Mouse (Mus musculus) embryonic facial prominence, embryonic 13.5 days (tissue): ENCODE measurements around the gene 2010106E10Rik. TPM values are rescaled to one million over a fixed set of nuclear protein-coding genes. Genes with fewer than 3 reads are reported as not detected.

Experiments used
- ATAC-seq: fragments of 200-750 bp; cut with Nextera tagmentation; 2 replicates; pipeline ENCODE4 v1.8.0; 2017; ENCODE audit warnings: low read depth; ENCODE audit not compliant: insufficient number of reproducible peaks, insufficient read depth, low FRiP score, low TSS enrichment
- H3K27ac ChIP-seq: fragments of 300-500 bp; sonication (generic); 2 replicates; pipeline ENCODE4 v1.5.1; 2015; ENCODE audit warnings: moderate library complexity, mild to moderate bottlenecking, inconsistent platforms
- H3K27me3 ChIP-seq: fragments of 300-500 bp; sonication (generic); 2 replicates; pipeline ENCODE4 v1.6.1; 2015; ENCODE audit warnings: mild to moderate bottlenecking, inconsistent platforms
- H3K36me3 ChIP-seq: fragments of 300-500 bp; sonication (generic); 2 replicates; pipeline ENCODE4 v1.6.1; 2015; ENCODE audit warnings: mild to moderate bottlenecking, inconsistent platforms
- H3K4me1 ChIP-seq: fragments of 300-500 bp; sonication (generic); 2 replicates; pipeline ENCODE4 v1.6.1; 2015; ENCODE audit warnings: inconsistent platforms
- H3K4me2 ChIP-seq: fragments of 300-500 bp; sonication (generic); 2 replicates; pipeline ENCODE4 v1.6.1; 2015; ENCODE audit warnings: moderate library complexity, mild to moderate bottlenecking, inconsistent platforms
- H3K4me3 ChIP-seq: fragments of 300-500 bp; sonication (generic); 2 replicates; pipeline ENCODE4 v1.5.1; 2015; ENCODE audit warnings: mild to moderate bottlenecking, inconsistent platforms
- H3K9ac ChIP-seq: fragments of 300-500 bp; sonication (generic); 2 replicates; pipeline ENCODE4 v1.6.1; 2015; ENCODE audit warnings: mild to moderate bottlenecking, inconsistent platforms
- H3K9me3 ChIP-seq: fragments of 300-500 bp; sonication (generic); 2 replicates; pipeline ENCODE4 v1.6.1; 2016; ENCODE audit warnings: inconsistent platforms
- WGBS: fragments of 180-500 bp; shearing (Covaris S2); methylation state at CpG from one replicate; pipeline ENCODE4 v1.1.7; 2015; ENCODE audit warnings: mixed read lengths; 5-methylcytosine and 5-hydroxymethylcytosine counted together
- polyA plus RNA-seq: library from polyadenylated mRNA; unstranded; fragments of >200 nt; fragmentation: Nextera tagmentation; extraction: Ambion mirVana; gene quantifications from 2 replicates; pipeline ENCODE4 v1.2.1, GENCODE M21; 2015

The 2010106E10Rik gene
- not detected in 2 replicates for polyA plus RNA-seq

- ATAC-seq = no peak
- H3K4me3 ChIP-seq = no peak within 1 kb of the TSS
- H3K4me2 ChIP-seq = no peak within 1 kb of the TSS
- no peaks in the 10 kb centered on the region for H3K36me3 ChIP-seq
- 81% methylated on average over 1 of the region's 1 CpGs for WGBS
- H3K27me3 ChIP-seq = no peaks in the 10 kb centered on the region
- no peak within 1 kb of the TSS for H3K27ac ChIP-seq
- no peaks in the 10 kb centered on the region for H3K9me3 ChIP-seq
- H3K4me1 ChIP-seq = no peaks in the 10 kb centered on the region
- no peak within 1 kb of the TSS for H3K9ac ChIP-seq
These were observed at the start of gene 2010106E10Rik for GRCm38 (mm10) chrX:112494974-112495373. 2010106E10Rik (plus strand) TSS chrX:112495274.

- Histone ChIP-seq H3K4me2 (no peak overlapping the region), H3K27ac (no peak overlapping the region), H3K36me3 (no peaks in the 10 kb centered on the region), H3K4me1 (no peaks in the 10 kb centered on the region), H3K9ac (no peak overlapping the region), H3K27me3 (no peaks in the 10 kb centered on the region), H3K9me3 (no peaks in the 10 kb centered on the region), H3K4me3 (no peak overlapping the region)
- 71% methylated on average over 2 of the region's 2 CpGs for WGBS
- ATAC-seq = no peak
These were observed 10.6 kb downstream of the 2010106E10Rik start for GRCm38 (mm10) chrX:112505651-112506050.

- ATAC-seq = no peak
- H3K36me3 ChIP-seq = no peaks in the 10 kb centered on the region
- H3K4me1 ChIP-seq = no peaks in the 10 kb centered on the region
- no peaks in the 10 kb centered on the region for H3K27me3 ChIP-seq
- no peak overlapping the region for H3K4me2 ChIP-seq
- no peak overlapping the region for H3K9ac ChIP-seq
- no peak overlapping the region for H3K4me3 ChIP-seq
- no peak overlapping the region for H3K27ac ChIP-seq
- WGBS = 63% methylated on average over 1 of the region's 1 CpGs
- no peaks in the 10 kb centered on the region for H3K9me3 ChIP-seq
These were observed 29.7 kb downstream of the 2010106E10Rik start for GRCm38 (mm10) chrX:112524755-112525154.

GRCm38 (mm10) chrX:112543115-112543514 is 48.0 kb downstream of the 2010106E10Rik start:
- H3K4me2 ChIP-seq = no peak overlapping the region
- no peaks in the 10 kb centered on the region for H3K9me3 ChIP-seq
- no peak for ATAC-seq
- H3K9ac ChIP-seq = no peak overlapping the region
- WGBS = 39% methylated on average over 1 of the region's 1 CpGs
- H3K4me1 ChIP-seq = no peaks in the 10 kb centered on the region
- no peaks in the 10 kb centered on the region for H3K36me3 ChIP-seq
- H3K27ac ChIP-seq = no peak overlapping the region
- no peaks in the 10 kb centered on the region for H3K27me3 ChIP-seq
- H3K4me3 ChIP-seq = no peak overlapping the region

GRCm38 (mm10) chrX:112567716-112568115 is 72.6 kb downstream of the 2010106E10Rik start:
- 84% methylated on average over 2 of the region's 2 CpGs for WGBS
- ATAC-seq = no peak
- H3K9me3 ChIP-seq = no peaks in the 10 kb centered on the region

GRCm38 (mm10) chrX:112600511-112601305 is 105.6 kb downstream of the 2010106E10Rik start, which contains the start of gene Zfp711:
Zfp711 (plus strand) TSS chrX:112600526.
- Histone ChIP-seq H3K9me3 (no peaks in the 10 kb centered on the region), H3K36me3 (no peaks in the 10 kb centered on the region), H3K4me1 (no peaks in the 10 kb centered on the region), H3K27ac (peak within 1 kb of the TSS; percentile 83), H3K4me3 (peak within 1 kb of the TSS; percentile 63), H3K27me3 (no peaks in the 10 kb centered on the region), H3K4me2 (peak within 1 kb of the TSS; percentile 56), H3K9ac (peak within 1 kb of the TSS; percentile 81)
- WGBS = 25% methylated on average over 77 of the region's 79 CpGs
- peak; percentile 97 for ATAC-seq

More at GRCm38 (mm10) chrX:112567716-112568115, 72.6 kb downstream of the 2010106E10Rik start:
- Histone ChIP-seq H3K36me3 (no peaks in the 10 kb centered on the region), H3K4me1 (no peaks in the 10 kb centered on the region), H3K4me3 (no peak overlapping the region), H3K27ac (no peak overlapping the region), H3K4me2 (no peak overlapping the region), H3K27me3 (no peaks in the 10 kb centered on the region), H3K9ac (no peak overlapping the region)

- no peaks in the 10 kb centered on the region for H3K4me1 ChIP-seq
- H3K9ac ChIP-seq = peak overlapping the region; percentile 81
- 21% methylated on average over 62 of the region's 81 CpGs for WGBS
- ATAC-seq = peak; percentile 82
- H3K27me3 ChIP-seq = no peaks in the 10 kb centered on the region
- H3K9me3 ChIP-seq = no peaks in the 10 kb centered on the region
- no peaks in the 10 kb centered on the region for H3K36me3 ChIP-seq
- peak overlapping the region; percentile 56 for H3K4me2 ChIP-seq
- H3K27ac ChIP-seq = peak overlapping the region; percentile 83
- peak overlapping the region; percentile 63 for H3K4me3 ChIP-seq
These were observed 106.4 kb downstream of the 2010106E10Rik start for GRCm38 (mm10) chrX:112601306-112602120.

Other genes starting within 250 kb of the 2010106E10Rik start
- 62.4 and 65.1 TPM in 2 replicates for gene Apool, start 183.9 kb upstream of the 2010106E10Rik start, polyA plus RNA-seq
- not detected in 2 replicates for gene Satl1, start 88.5 kb upstream of the 2010106E10Rik start, polyA plus RNA-seq
- gene Zfp711, start 105.3 kb downstream of the 2010106E10Rik start, polyA plus RNA-seq = 17.9 and 20.4 TPM in 2 replicates
- 3.1 and 3.9 TPM in 2 replicates for gene Pof1b, start 203.4 kb downstream of the 2010106E10Rik start, polyA plus RNA-seq